Mouse (Mus musculus): ENCODE data around the gene Tmpo. TPM values are rescaled to one million over a fixed set of nuclear protein-coding genes. Genes with fewer than 3 reads are reported as not detected.

Gene Tmpo
- polyA plus RNA-seq (2012; ENCODE audit: insufficient read depth, insufficient read length, missing spikeins): 10.0 and 16.6 TPM in 2 replicates

- peak within 1 kb of the TSS; percentile 69 for H3K4me3 ChIP-seq (ENCODE audit: insufficient read depth, low read depth, low read length)
- peaks cover 5% of the 10 kb centered on the region; the same call in 1 of the 2 replicates for H3K4me1 ChIP-seq (ENCODE audit: control insufficient read depth, insufficient read depth, insufficient read length, low read length)
- peak within 1 kb of the TSS; percentile 91 for H3K27ac ChIP-seq (replicated peaks; ENCODE audit: low read depth, low read length)
Observed at GRCm38 (mm10) chr10:91180761-91181460, at the start of gene Tmpo. Tmpo (minus strand) TSS chr10:91181315.

- Histone ChIP-seq H3K4me3 (ENCODE audit: insufficient read depth, low read depth, low read length) (no peak overlapping the region), H3K27ac (replicated peaks; ENCODE audit: low read depth, low read length) (no peak overlapping the region), H3K4me1 (ENCODE audit: control insufficient read depth, insufficient read depth, insufficient read length, low read length) (no peaks in the 10 kb centered on the region)
Observed at GRCm38 (mm10) chr10:91230400-91230799, 49.3 kb upstream of the Tmpo start.

- Histone ChIP-seq H3K4me3 (ENCODE audit: insufficient read depth, low read depth, low read length) (no peak overlapping the region), H3K27ac (replicated peaks; ENCODE audit: low read depth, low read length) (0 out of 2 replicates have a peak overlapping the region, but pooled peaks have one; percentile 15), H3K4me1 (ENCODE audit: control insufficient read depth, insufficient read depth, insufficient read length, low read length) (no peaks in the 10 kb centered on the region)
Observed at GRCm38 (mm10) chr10:91229518-91229961, 48.4 kb upstream of the Tmpo start.

GRCm38 (mm10) chr10:91228924-91229517 lies 47.9 kb upstream of the Tmpo start:
- 0 out of 2 replicates have a peak overlapping the region, but pooled peaks have one; percentile 13 for H3K27ac ChIP-seq (replicated peaks; ENCODE audit: low read depth, low read length)
- H3K4me1 ChIP-seq (ENCODE audit: control insufficient read depth, insufficient read depth, insufficient read length, low read length): no peaks in the 10 kb centered on the region

GRCm38 (mm10) chr10:91227034-91227433 lies 45.9 kb upstream of the Tmpo start:
- Histone ChIP-seq H3K4me3 (ENCODE audit: insufficient read depth, low read depth, low read length) (no peak overlapping the region), H3K27ac (replicated peaks; ENCODE audit: low read depth, low read length) (no peak overlapping the region), H3K4me1 (ENCODE audit: control insufficient read depth, insufficient read depth, insufficient read length, low read length) (0 out of 2 replicates have a peak, but pooled peaks cover 2% of the 10 kb centered on the region)

More at GRCm38 (mm10) chr10:91228924-91229517, 47.9 kb upstream of the Tmpo start:
- H3K4me3 ChIP-seq (ENCODE audit: insufficient read depth, low read depth, low read length): no peak overlapping the region

- no peak overlapping the region for H3K27ac ChIP-seq (replicated peaks; ENCODE audit: low read depth, low read length)
- 0 out of 2 replicates have a peak, but pooled peaks cover 2% of the 10 kb centered on the region for H3K4me1 ChIP-seq (ENCODE audit: control insufficient read depth, insufficient read depth, insufficient read length, low read length)
- H3K4me3 ChIP-seq (ENCODE audit: insufficient read depth, low read depth, low read length): no peak overlapping the region
Observed at GRCm38 (mm10) chr10:91222398-91223236, 41.5 kb upstream of the Tmpo start.

- Histone ChIP-seq H3K27ac (replicated peaks; ENCODE audit: low read depth, low read length) (no peak overlapping the region), H3K4me1 (ENCODE audit: control insufficient read depth, insufficient read depth, insufficient read length, low read length) (no peaks in the 10 kb centered on the region), H3K4me3 (ENCODE audit: insufficient read depth, low read depth, low read length) (no peak overlapping the region)
Observed at GRCm38 (mm10) chr10:91208899-91209667, 28.0 kb upstream of the Tmpo start.

GRCm38 (mm10) chr10:91208461-91208860 lies 27.3 kb upstream of the Tmpo start:
- no peak overlapping the region for H3K4me3 ChIP-seq (ENCODE audit: insufficient read depth, low read depth, low read length)
- H3K4me1 ChIP-seq (ENCODE audit: control insufficient read depth, insufficient read depth, insufficient read length, low read length): no peaks in the 10 kb centered on the region
- H3K27ac ChIP-seq (replicated peaks; ENCODE audit: low read depth, low read length): no peak overlapping the region

- H3K4me1 ChIP-seq (ENCODE audit: control insufficient read depth, insufficient read depth, insufficient read length, low read length): no peaks in the 10 kb centered on the region
- H3K27ac ChIP-seq (replicated peaks; ENCODE audit: low read depth, low read length): no peak overlapping the region
- H3K4me3 ChIP-seq (ENCODE audit: insufficient read depth, low read depth, low read length): no peak overlapping the region
Observed at GRCm38 (mm10) chr10:91207275-91207674, 26.2 kb upstream of the Tmpo start.

GRCm38 (mm10) chr10:91205632-91206031 lies 24.5 kb upstream of the Tmpo start:
- Histone ChIP-seq H3K4me3 (ENCODE audit: insufficient read depth, low read depth, low read length) (no peak overlapping the region), H3K27ac (replicated peaks; ENCODE audit: low read depth, low read length) (no peak overlapping the region)

GRCm38 (mm10) chr10:91200581-91200980 lies 19.5 kb upstream of the Tmpo start:
- Histone ChIP-seq H3K4me1 (ENCODE audit: control insufficient read depth, insufficient read depth, insufficient read length, low read length) (no peaks in the 10 kb centered on the region), H3K4me3 (ENCODE audit: insufficient read depth, low read depth, low read length) (no peak overlapping the region), H3K27ac (replicated peaks; ENCODE audit: low read depth, low read length) (no peak overlapping the region)

More at GRCm38 (mm10) chr10:91205632-91206031, 24.5 kb upstream of the Tmpo start:
- no peaks in the 10 kb centered on the region for H3K4me1 ChIP-seq (ENCODE audit: control insufficient read depth, insufficient read depth, insufficient read length, low read length)

- Histone ChIP-seq H3K4me3 (ENCODE audit: insufficient read depth, low read depth, low read length) (no peak overlapping the region), H3K4me1 (ENCODE audit: control insufficient read depth, insufficient read depth, insufficient read length, low read length) (no peaks in the 10 kb centered on the region), H3K27ac (replicated peaks; ENCODE audit: low read depth, low read length) (no peak overlapping the region)
Observed at GRCm38 (mm10) chr10:91199238-91199780, 18.2 kb upstream of the Tmpo start.

GRCm38 (mm10) chr10:91197704-91198103 lies 16.6 kb upstream of the Tmpo start:
- H3K27ac ChIP-seq (replicated peaks; ENCODE audit: low read depth, low read length): no peak overlapping the region
- H3K4me3 ChIP-seq (ENCODE audit: insufficient read depth, low read depth, low read length): no peak overlapping the region

GRCm38 (mm10) chr10:91196778-91197177 lies 15.7 kb upstream of the Tmpo start:
- Histone ChIP-seq H3K4me3 (ENCODE audit: insufficient read depth, low read depth, low read length) (no peak overlapping the region), H3K4me1 (ENCODE audit: control insufficient read depth, insufficient read depth, insufficient read length, low read length) (no peaks in the 10 kb centered on the region)

More at GRCm38 (mm10) chr10:91197704-91198103, 16.6 kb upstream of the Tmpo start:
- H3K4me1 ChIP-seq (ENCODE audit: control insufficient read depth, insufficient read depth, insufficient read length, low read length): no peaks in the 10 kb centered on the region

More at GRCm38 (mm10) chr10:91196778-91197177, 15.7 kb upstream of the Tmpo start:
- no peak overlapping the region for H3K27ac ChIP-seq (replicated peaks; ENCODE audit: low read depth, low read length)
